Mouse (Mus musculus) bone marrow, adult 2 months (tissue): ENCODE data around the gene Bri3bp.

ENCODE experiments used
- CTCF ChIP-seq: fragments of 200-500 bp; IDR thresholded peaks from 2 replicates; pipeline ENCODE4 v1.5.1; 2011; ENCODE audit warnings: low read length, control low read depth; ENCODE audit not compliant: control insufficient read depth, insufficient read depth
- POLR2A ChIP-seq: fragments of 200-500 bp; IDR thresholded peaks from 2 replicates; pipeline ENCODE4 v1.6.1; 2011; ENCODE audit warnings: low read depth, mild to moderate bottlenecking, control low read depth, low read length, borderline replicate concordance; ENCODE audit not compliant: control insufficient read depth

DNA sequence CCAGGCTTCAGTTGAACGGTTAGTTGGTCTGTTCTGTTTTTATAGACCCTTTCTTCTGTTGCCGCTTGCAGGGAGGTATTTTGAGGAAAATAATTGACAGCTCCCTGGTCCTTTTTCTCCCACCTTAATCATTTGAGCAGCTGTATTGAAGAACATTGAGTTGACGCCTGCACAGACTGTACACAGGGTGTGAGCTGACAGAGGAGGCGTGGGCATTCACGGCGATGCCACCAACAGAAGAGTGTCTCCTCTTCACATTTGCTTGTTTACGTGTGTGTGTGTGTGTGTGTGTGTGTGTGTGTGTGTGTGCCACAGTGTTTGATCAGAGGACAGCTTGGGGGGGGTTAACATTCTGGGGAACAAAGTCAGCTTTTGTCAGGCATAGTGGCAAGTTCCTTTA is 5.0 kb downstream of the Bri3bp start:
- TF ChIP-seq CTCF (no peak), POLR2A (no peak)
